Mouse (Mus musculus) cortical plate, adult 2 months (tissue): ENCODE measurements at regions not wholly inside any gene's neighbourhood (a gene's known extent, or its start where the extent isn't known, plus 50 kb on each side); places are given as distances from the start of the nearest gene placed in this dataset.

ENCODE experiments used
- CTCF ChIP-seq: fragments of 200-500 bp; IDR thresholded peaks from 2 replicates; pipeline ENCODE4 v1.5.1; 2011; ENCODE audit warnings: mild to moderate bottlenecking, control low read depth, low read length; ENCODE audit not compliant: insufficient read depth; ENCODE audit errors: extremely low read depth
- POLR2A ChIP-seq: fragments of 200-500 bp; IDR thresholded peaks from 2 replicates; pipeline ENCODE4 v1.6.1; 2011; ENCODE audit warnings: mild to moderate bottlenecking, low read length, control low read depth; ENCODE audit not compliant: insufficient read depth; ENCODE audit errors: extremely low read depth

DNA sequence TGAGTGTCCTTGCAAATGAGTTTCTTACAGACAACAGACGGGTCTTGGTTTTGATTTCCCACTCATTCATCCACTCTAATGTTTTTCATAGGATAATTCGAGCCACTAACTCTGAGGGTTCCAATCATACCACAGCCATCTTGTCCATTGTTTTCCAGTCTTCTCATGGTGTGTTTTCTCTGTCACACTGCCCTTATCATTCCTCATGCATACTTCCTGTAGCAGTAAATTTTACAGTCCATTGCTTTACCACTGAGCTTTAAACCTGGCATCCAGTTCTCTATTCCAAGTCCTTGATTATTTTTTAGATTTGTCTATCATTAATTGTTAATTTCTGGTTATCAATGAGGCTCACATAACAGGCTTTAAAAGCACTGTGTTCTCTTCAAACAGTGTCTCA, 290.0 kb upstream of the Nrsn1 start:
- TF ChIP-seq CTCF (no peak), POLR2A (no peak)
